Mouse (Mus musculus) stomach, adult 2 months (tissue): ENCODE measurements around the gene Rbm4. TPM values are rescaled to one million over a fixed set of nuclear protein-coding genes. Genes with fewer than 3 reads are reported as not detected.

ENCODE experiments used
- polyA plus RNA-seq: library from polyadenylated mRNA; depleted of rRNA; stranded (reverse); fragments of >200 nt; gene quantifications from 2 replicates; pipeline ENCODE4 v1.2.3, GENCODE M21; 2012; rRNA removed

The Rbm4 gene
- 7.1 and 8.2 TPM in 2 replicates for polyA plus RNA-seq

GRCm38 (mm10) chr19:4793831-4794422, at the start of gene Rbm4:
TSS of gene Rbm4 (minus strand) at chr19:4793901.

GRCm38 (mm10) chr19:4839149-4839548, 45.4 kb upstream of the Rbm4 start, which contains the start of the genes Ccs and Ccdc87:
TSS of gene Ccs (minus strand) at chr19:4839332.
TSS of gene Ccdc87 (plus strand) at chr19:4839366.

GRCm38 (mm10) chr19:4811063-4811908, 17.6 kb upstream of the Rbm4 start, which contains the start of the genes Gm21992 and Rbm14:
TSS of gene Gm21992 (minus strand) at chr19:4811612.
TSS of gene Rbm14 (minus strand) at chr19:4811634.

GRCm38 (mm10) chr19:4756193-4756911, 37.3 kb downstream of the Rbm4 start, which contains the start of gene Rbm4b:
TSS of gene Rbm4b (plus strand) at chr19:4756497.

Other genes starting within 250 kb of the Rbm4 start
- gene Lrfn4, start 178.2 kb downstream of the Rbm4 start, polyA plus RNA-seq = 22.4 and 32.7 TPM in 2 replicates
- 65.3 and 76.9 TPM in 2 replicates for gene Rce1, start 168.3 kb downstream of the Rbm4 start, polyA plus RNA-seq
- 0.28 TPM in 1 of 2 replicates, not detected in the other for gene Gm960, start 95.2 kb downstream of the Rbm4 start, polyA plus RNA-seq
- gene Sptbn2, start 82.7 kb downstream of the Rbm4 start, polyA plus RNA-seq = 2.7 and 2.8 TPM in 2 replicates
- 1.8 and 1.9 TPM in 2 replicates for gene Rbm4b, start 37.4 kb downstream of the Rbm4 start, polyA plus RNA-seq
- 10.9 and 14.2 TPM in 2 replicates for gene Gm21992, start 17.7 kb upstream of the Rbm4 start, polyA plus RNA-seq
- gene Rbm14, start 17.7 kb upstream of the Rbm4 start, polyA plus RNA-seq = 32.4 and 33.3 TPM in 2 replicates
- gene Ccs, start 45.4 kb upstream of the Rbm4 start, polyA plus RNA-seq = 23.8 and 24.3 TPM in 2 replicates
- gene Ccdc87, start 45.5 kb upstream of the Rbm4 start, polyA plus RNA-seq = 0.02 TPM in 1 of 2 replicates, not detected in the other
- 45.7 and 55.3 TPM in 2 replicates for gene Ctsf, start 61.2 kb upstream of the Rbm4 start, polyA plus RNA-seq
- 1.5 and 5.9 TPM in 2 replicates for gene Actn3, start 84.0 kb upstream of the Rbm4 start, polyA plus RNA-seq
- 12.6 and 15.1 TPM in 2 replicates for gene Zdhhc24, start 84.8 kb upstream of the Rbm4 start, polyA plus RNA-seq
- 1.3 and 1.4 TPM in 2 replicates for gene Bbs1, start 112.7 kb upstream of the Rbm4 start, polyA plus RNA-seq
- 105 and 113 TPM in 2 replicates for gene Dpp3, start 134.4 kb upstream of the Rbm4 start, polyA plus RNA-seq
- gene Peli3, start 149.2 kb upstream of the Rbm4 start, polyA plus RNA-seq = 2.4 and 2.7 TPM in 2 replicates
- 5.0 and 6.0 TPM in 2 replicates for gene Mrpl11, start 168.2 kb upstream of the Rbm4 start, polyA plus RNA-seq
- gene Npas4, start 196.4 kb upstream of the Rbm4 start, polyA plus RNA-seq = 2.9 and 3.7 TPM in 2 replicates
- gene Slc29a2, start 230.0 kb upstream of the Rbm4 start, polyA plus RNA-seq = 4.5 and 5.5 TPM in 2 replicates
- gene B4gat1, start 244.9 kb upstream of the Rbm4 start, polyA plus RNA-seq = 9.1 and 12.1 TPM in 2 replicates
- gene AC124502.3, start 245.0 kb upstream of the Rbm4 start, polyA plus RNA-seq = 0.42 and 2.6 TPM in 2 replicates
- gene Brms1, start 247.5 kb upstream of the Rbm4 start, polyA plus RNA-seq = 70.6 and 73.0 TPM in 2 replicates